Mouse (Mus musculus) MEL (cell line): Measurements from ENCODE around the gene Tmem202. TPM values are rescaled to one million over a fixed set of nuclear protein-coding genes. Genes with fewer than 3 reads are reported as not detected.

Experiments
- DNase-seq: peaks from one replicate; pipeline ENCODE4 v3.0.0; 2011; ENCODE audit warnings: low read depth, low spot score
- H3K27ac ChIP-seq: 2 replicates; pipeline ENCODE4 v1.5.1; 2012; ENCODE audit warnings: low read depth, mild to moderate bottlenecking, control low read depth, low read length, moderate library complexity; ENCODE audit not compliant: control insufficient read depth
- H3K27me3 ChIP-seq, 2 experiments: fragments of 150-350 bp in 1 of 2; sonication (generic) in 1 of 2; 2 replicates each; pipeline ENCODE4 v1.6.1; 2012; ENCODE audit warnings: low read length in 2 of 2, mild to moderate bottlenecking in 2 of 2, improper control_type of control experiment in 1 of 2, moderate library complexity in 1 of 2; ENCODE audit not compliant: insufficient read depth in 2 of 2, control insufficient read depth in 1 of 2
- H3K36me3 ChIP-seq, 2 experiments: 2 replicates each; pipeline ENCODE4 v1.6.1; 2012 to 2014; ENCODE audit warnings: low read length in 2 of 2, improper control_type of control experiment in 1 of 2, inconsistent platforms in 1 of 2, mild to moderate bottlenecking in 1 of 2; ENCODE audit not compliant: insufficient read depth in 2 of 2, control insufficient read depth in 1 of 2
- H3K4me1 ChIP-seq, 2 experiments: fragments of 150-350 bp in 1 of 2; sonication (generic) in 1 of 2; 2 replicates each; pipeline ENCODE4 v1.6.1; 2012; ENCODE audit warnings: low read length in 2 of 2, improper control_type of control experiment in 1 of 2, mild to moderate bottlenecking in 1 of 2; ENCODE audit not compliant: insufficient read depth in 2 of 2, control insufficient read depth in 1 of 2
- H3K4me3 ChIP-seq, 2 experiments: fragments of 150-350 bp in 1 of 2; sonication (generic) in 1 of 2; 2 replicates each; pipeline ENCODE4 v1.5.1; 2012; ENCODE audit warnings: low read depth in 2 of 2, low read length in 2 of 2, mild to moderate bottlenecking in 2 of 2, moderate library complexity in 2 of 2, control low read depth in 1 of 2, improper control_type of control experiment in 1 of 2; ENCODE audit not compliant: control insufficient read depth in 1 of 2, insufficient read depth in 1 of 2
- H3K79me2 ChIP-seq: 2 replicates; pipeline ENCODE4 v1.6.1; 2012; ENCODE audit warnings: mild to moderate bottlenecking, low read length, moderate library complexity; ENCODE audit not compliant: control insufficient read depth, poor library complexity, insufficient read depth
- H3K9ac ChIP-seq: 2 replicates; pipeline ENCODE4 v1.6.1; 2012; ENCODE audit warnings: low read depth, mild to moderate bottlenecking, control low read depth, low read length, moderate library complexity; ENCODE audit not compliant: control insufficient read depth, poor library complexity, severe bottlenecking
- H3K9me3 ChIP-seq: fragments of 150-350 bp; sonication (generic); replicated peaks from 2 replicates; pipeline ENCODE4 v1.6.1; 2012; ENCODE audit warnings: mild to moderate bottlenecking, low read length, improper control_type of control experiment, moderate library complexity; ENCODE audit not compliant: insufficient read depth
- CHD2 ChIP-seq: IDR thresholded peaks from 2 replicates; pipeline ENCODE4 v1.6.1; 2011; ENCODE audit warnings: low read length, improper control_type of control experiment
- CTCF ChIP-seq, 3 experiments: IDR thresholded peaks in 2 of 3; conservative IDR thresholded peaks in 1 of 3; 2 replicates each; pipeline ENCODE4 v1.5.1; 2011 to 2012; ENCODE audit warnings: low read length in 3 of 3, low read depth in 2 of 3, mild to moderate bottlenecking in 2 of 3, improper control_type of control experiment in 1 of 3, inconsistent platforms in 1 of 3, mixed read lengths in 1 of 3, moderate library complexity in 1 of 3; ENCODE audit not compliant: control insufficient read depth in 1 of 3, insufficient read depth in 1 of 3, poor library complexity in 1 of 3, severe bottlenecking in 1 of 3
- E2F4 ChIP-seq: IDR thresholded peaks from 2 replicates; pipeline ENCODE4 v1.6.1; 2011; ENCODE audit warnings: low read depth, low read length, improper control_type of control experiment, borderline replicate concordance
- ELF1 ChIP-seq: IDR thresholded peaks from 2 replicates; pipeline ENCODE4 v1.6.1; 2014; ENCODE audit warnings: low read depth, mild to moderate bottlenecking, inconsistent platforms, low read length, improper control_type of control experiment, moderate library complexity
- EP300 ChIP-seq, 2 experiments: IDR thresholded peaks; 2 replicates each; pipeline ENCODE4 v1.6.1; 2011; ENCODE audit warnings: improper control_type of control experiment in 2 of 2, low read length in 2 of 2, low read depth in 1 of 2, mild to moderate bottlenecking in 1 of 2
- ETS1 ChIP-seq: IDR thresholded peaks from 2 replicates; pipeline ENCODE4 v1.6.1; 2012; ENCODE audit warnings: low read depth, mild to moderate bottlenecking, inconsistent platforms, low read length, improper control_type of control experiment, moderate library complexity
- GATA1 ChIP-seq: IDR thresholded peaks from 2 replicates; pipeline ENCODE4 v1.6.1; 2011; ENCODE audit warnings: low read depth, low read length, improper control_type of control experiment
- HCFC1 ChIP-seq: IDR thresholded peaks from 2 replicates; pipeline ENCODE4 v1.6.1; 2012; ENCODE audit warnings: low read depth, mild to moderate bottlenecking, inconsistent platforms, low read length, improper control_type of control experiment, moderate library complexity
- JUND ChIP-seq: IDR thresholded peaks from 2 replicates; pipeline ENCODE4 v1.6.1; 2011; ENCODE audit warnings: low read depth, mild to moderate bottlenecking, improper control_type of control experiment, low read length
- MAFK ChIP-seq: IDR thresholded peaks from 2 replicates; pipeline ENCODE4 v1.6.1; 2011; ENCODE audit warnings: low read depth, mild to moderate bottlenecking, low read length, improper control_type of control experiment, borderline replicate concordance
- MAZ ChIP-seq: IDR thresholded peaks from 2 replicates; pipeline ENCODE4 v1.6.1; 2012; ENCODE audit warnings: low read depth, mild to moderate bottlenecking, inconsistent platforms, low read length, improper control_type of control experiment
- MEF2A ChIP-seq: IDR thresholded peaks from 2 replicates; pipeline ENCODE4 v1.6.1; 2014; ENCODE audit warnings: low read depth, mild to moderate bottlenecking, inconsistent platforms, low read length, improper control_type of control experiment; ENCODE audit not compliant: poor library complexity, insufficient replicate concordance, severe bottlenecking; ENCODE audit errors: extremely low read depth
- MXI1 ChIP-seq: IDR thresholded peaks from 2 replicates; pipeline ENCODE4 v1.6.1; 2011; ENCODE audit warnings: mild to moderate bottlenecking, low read depth, low read length, improper control_type of control experiment
- MYC ChIP-seq: IDR thresholded peaks from 2 replicates; pipeline ENCODE4 v1.6.1; 2011; ENCODE audit warnings: low read depth, mild to moderate bottlenecking, low read length, improper control_type of control experiment, moderate library complexity
- NELFE ChIP-seq: IDR thresholded peaks from 2 replicates; pipeline ENCODE4 v1.6.1; 2011; ENCODE audit warnings: low read depth, low read length, improper control_type of control experiment
- RCOR1 ChIP-seq: IDR thresholded peaks from 2 replicates; pipeline ENCODE4 v1.6.1; 2012; ENCODE audit warnings: low read depth, mild to moderate bottlenecking, inconsistent platforms, low read length, improper control_type of control experiment
- TAL1 ChIP-seq: IDR thresholded peaks from 2 replicates; pipeline ENCODE4 v1.6.1; 2012; ENCODE audit warnings: mild to moderate bottlenecking, inconsistent platforms, low read length, moderate library complexity, mixed read lengths
- TBP ChIP-seq: IDR thresholded peaks from 2 replicates; pipeline ENCODE4 v1.8.0; 2011; ENCODE audit warnings: low read depth, low read length, improper control_type of control experiment
- TCF12 ChIP-seq: IDR thresholded peaks from 2 replicates; pipeline ENCODE4 v1.6.1; 2014; ENCODE audit warnings: low read depth, mild to moderate bottlenecking, inconsistent platforms, low read length, improper control_type of control experiment, moderate library complexity
- ZKSCAN1 ChIP-seq: IDR thresholded peaks from 2 replicates; pipeline ENCODE4 v1.6.1; 2012; ENCODE audit warnings: low read depth, mild to moderate bottlenecking, inconsistent platforms, low read length, improper control_type of control experiment, moderate library complexity
- polyA plus RNA-seq, 2 experiments: library from polyadenylated mRNA; stranded (reverse) in 1 of 2; unstranded in 1 of 2; fragments of >175 nt in 1 of 2; fragments of >200 nt in 1 of 2; gene quantifications; 2 replicates each; pipeline versions ENCODE4 v1.2.1 to v1.2.4; 2012; ENCODE audit warnings: low replicate concordance in 2 of 2, low read depth in 1 of 2; ENCODE audit not compliant: insufficient read length in 2 of 2, insufficient read depth in 1 of 2, missing spikeins in 1 of 2
- total RNA-seq: library from RNA; depleted of rRNA; stranded (reverse); fragments of 300-350 nt; gene quantifications from 2 replicates; pipeline ENCODE4 v1.2.3, GENCODE M21; 2012

Gene Tmem202
- total and polyA plus RNA-seq, 3 experiments = 0.50 TPM; not detected in 2

DNA sequence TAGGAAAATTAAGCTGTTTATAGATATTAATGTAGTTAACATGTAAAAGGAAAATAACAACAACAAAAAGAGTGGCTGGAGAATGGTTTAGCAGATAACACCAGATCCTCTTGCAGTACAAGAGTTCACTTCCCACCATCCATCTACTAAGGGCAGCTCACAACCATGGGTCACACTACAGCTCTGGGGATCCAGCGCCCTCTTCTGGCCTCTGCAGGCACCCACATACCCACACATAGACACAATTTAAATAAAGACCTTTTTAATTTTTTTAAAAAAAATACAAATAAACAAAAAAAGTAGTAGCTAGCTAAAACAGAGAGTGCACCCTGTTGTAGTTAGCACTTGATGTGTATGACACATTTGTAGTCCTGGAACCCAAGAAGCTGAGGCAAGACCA is 57.2 kb downstream of the Tmem202 start (continued):
- TF ChIP-seq MAFK = no peak
- TF ChIP-seq MYC = no peak
- peak; percentile 60 for TF ChIP-seq HCFC1
- no peak for TF ChIP-seq E2F4
- TF ChIP-seq MXI1 = peak; percentile 63; the same call in 1 of the 2 replicates
- TF ChIP-seq ELF1 = no peak
- TF ChIP-seq TAL1 = no peak

DNA sequence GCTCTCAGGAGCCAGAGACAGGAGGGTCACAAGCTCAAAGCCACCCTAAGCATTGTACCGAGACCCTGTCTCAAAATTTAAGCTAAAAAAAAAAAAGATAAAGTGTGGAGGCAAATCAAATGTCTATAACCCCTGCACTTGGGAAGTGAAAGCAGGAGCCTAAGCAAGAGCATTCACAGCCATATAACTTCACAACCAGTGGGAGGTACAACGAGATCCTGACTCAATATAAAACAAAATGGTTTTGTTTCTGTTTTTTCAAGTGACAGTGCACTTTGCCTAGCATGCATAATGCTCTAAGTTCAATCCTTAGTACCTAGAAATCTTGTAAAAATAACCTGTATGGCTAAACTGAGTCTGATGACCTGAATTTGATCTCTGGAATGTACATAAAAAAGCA is 63.0 kb downstream of the Tmem202 start:
- no peaks in the 10 kb centered on the region for H3K9me3 ChIP-seq
- H3K36me3 ChIP-seq = peaks cover 12 to 57% of the 10 kb centered on the region in 2 experiments
- no peaks in the 10 kb centered on the region for H3K27me3 ChIP-seq
- no peak overlapping the region for H3K4me3 ChIP-seq
- H3K27ac ChIP-seq = no peak overlapping the region
- H3K4me1 ChIP-seq = peaks cover 6 to 32% of the 10 kb centered on the region in 2 experiments; a peak in 3 of 4 replicates
- no peak for DNase-seq
- TF ChIP-seq CHD2 = no peak
- TF ChIP-seq CTCF (IDR thresholded peaks at IDR 0.05 in 2 of 3, conservative IDR thresholded peaks at IDR 0.05 in 1 of 3; ENCODE audit: control insufficient read depth in 1 of 3, insufficient read depth in 1 of 3, low read depth in 2 of 3, low read length in 3 of 3, poor library complexity in 1 of 3, severe bottlenecking in 1 of 3) = no peak
- TF ChIP-seq MAZ = no peak
- no peak for TF ChIP-seq JUND
- no peak for TF ChIP-seq TBP
- no peak for TF ChIP-seq ELF1
- no peak for TF ChIP-seq ZKSCAN1
- TF ChIP-seq MAFK = no peak
- H3K79me2 ChIP-seq = peaks cover 70% of the 10 kb centered on the region
- H3K9ac ChIP-seq = no peak overlapping the region

DNA sequence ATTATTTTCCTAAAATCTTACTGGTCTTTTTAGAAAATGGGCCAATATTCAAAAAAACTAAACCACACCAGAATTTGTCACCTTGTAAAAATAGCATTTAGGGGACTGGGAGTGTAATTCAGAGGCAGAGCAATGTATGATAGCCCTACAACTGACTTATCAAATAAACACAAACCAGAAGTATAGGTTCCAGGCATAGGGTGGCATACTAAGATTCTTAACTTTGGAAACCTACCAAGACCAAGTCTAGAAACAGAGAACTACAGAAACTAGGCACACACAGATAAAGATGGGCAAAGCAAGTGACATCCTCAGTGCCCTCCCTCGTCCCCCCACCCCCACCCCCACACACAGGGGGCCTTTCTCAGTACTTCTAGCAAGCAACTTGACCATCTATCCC is 64.8 kb downstream of the Tmem202 start:
- H3K36me3 ChIP-seq = peaks cover 12 to 60% of the 10 kb centered on the region in 2 experiments
- peak; percentile 44 for DNase-seq
- H3K4me1 ChIP-seq = peaks cover 11 to 40% of the 10 kb centered on the region in 2 experiments
- H3K27ac ChIP-seq = no peak overlapping the region
- H3K4me3 ChIP-seq = no peak overlapping the region
- no peaks in the 10 kb centered on the region for H3K9me3 ChIP-seq
- TF ChIP-seq NELFE (no peak), GATA1 (peak; percentile 52; the same call in 1 of the 2 replicates), EP300 (IDR thresholded peaks at IDR 0.05; ENCODE audit: low read depth in 1 of 2, low read length in 2 of 2) (peak; percentile 64 to 66), TCF12 (peak; percentile 69; the same call in 1 of the 2 replicates), RCOR1 (peak; percentile 42; the same call in 1 of the 2 replicates), MEF2A (no peak), ETS1 (peak; percentile 69)
- H3K9ac ChIP-seq = no peak overlapping the region
- peaks cover 68% of the 10 kb centered on the region for H3K79me2 ChIP-seq
- H3K27me3 ChIP-seq = no peaks in the 10 kb centered on the region
